Mouse (Mus musculus) cerebellum, adult 2 months (tissue): Measurements from ENCODE around the gene Hspa12a.
A peak's percentile ranks its signal among the peaks of the same experiment; 100 is the strongest.

ENCODE experiments used
- CTCF ChIP-seq: fragments of 200-500 bp; IDR thresholded peaks from 2 replicates; pipeline ENCODE4 v1.5.1; 2011; ENCODE audit warnings: low read depth, mild to moderate bottlenecking, control low read depth, low read length, moderate library complexity, borderline replicate concordance; ENCODE audit not compliant: insufficient read depth
- POLR2A ChIP-seq: fragments of 200-500 bp; IDR thresholded peaks from 2 replicates; pipeline ENCODE4 v1.6.1; 2011; ENCODE audit warnings: low read length, control low read depth, borderline replicate concordance; ENCODE audit not compliant: insufficient read depth

DNA sequence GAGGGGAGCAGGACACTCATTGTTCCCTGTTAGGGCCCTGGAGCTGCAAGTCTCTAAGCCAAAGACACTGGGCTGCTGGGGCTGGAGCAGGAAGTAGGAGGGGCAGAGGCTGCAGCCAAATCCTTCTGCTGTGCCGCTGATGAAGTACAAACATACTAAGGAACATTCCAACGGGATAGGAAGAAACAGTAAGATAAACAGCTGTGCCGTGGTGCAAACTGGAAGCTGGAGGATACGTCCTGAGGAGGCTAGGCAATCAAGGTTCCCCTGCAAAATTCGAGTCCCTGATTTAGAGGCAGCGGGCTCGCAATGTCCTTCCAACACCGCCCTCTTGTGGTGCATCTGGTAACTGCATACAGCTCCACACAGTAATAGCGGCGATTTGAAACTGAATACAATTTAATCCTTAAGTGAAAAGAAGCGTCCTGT, 39.5 kb downstream of the Hspa12a start:
- TF ChIP-seq POLR2A (no peak), CTCF (peak; percentile 98)
